Mouse (Mus musculus) heart, embryonic 16.5 days (tissue): ENCODE measurements around the gene Adgrv1. TPM values are rescaled to one million over a fixed set of nuclear protein-coding genes. Genes with fewer than 3 reads are reported as not detected.

Experiments
- ATAC-seq: fragments of 200-750 bp; cut with Nextera tagmentation; replicated peaks from 2 replicates; pipeline ENCODE4 v1.8.0; 2017; ENCODE audit warnings: moderate number of reproducible peaks; ENCODE audit not compliant: insufficient read depth, low FRiP score; ENCODE audit errors: extremely low read depth
- H3K27ac ChIP-seq: fragments of 300-500 bp; sonication (generic); 2 replicates; pipeline ENCODE4 v1.5.1; 2014; ENCODE audit warnings: mild to moderate bottlenecking, low read length, control low read depth, moderate library complexity
- H3K27me3 ChIP-seq: fragments of 300-500 bp; sonication (generic); 2 replicates; pipeline ENCODE4 v1.6.1; 2014; ENCODE audit warnings: low read length, mixed read lengths; ENCODE audit not compliant: control insufficient read depth, insufficient read depth
- H3K36me3 ChIP-seq: fragments of 300-500 bp; sonication (generic); 2 replicates; pipeline ENCODE4 v1.6.1; 2014; ENCODE audit not compliant: control insufficient read depth, insufficient read depth
- H3K4me1 ChIP-seq: fragments of 300-500 bp; sonication (generic); 2 replicates; pipeline ENCODE4 v1.6.1; 2014; ENCODE audit warnings: low read length, mixed read lengths; ENCODE audit not compliant: control insufficient read depth, insufficient read depth
- H3K4me2 ChIP-seq: fragments of 300-500 bp; sonication (generic); 2 replicates; pipeline ENCODE4 v1.6.1; 2014; ENCODE audit warnings: low read depth, mild to moderate bottlenecking, control low read depth, low read length
- H3K4me3 ChIP-seq: fragments of 300-500 bp; sonication (generic); 2 replicates; pipeline ENCODE4 v1.5.1; 2014; ENCODE audit warnings: mild to moderate bottlenecking, control low read depth, low read length
- H3K9ac ChIP-seq: fragments of 300-500 bp; sonication (generic); 2 replicates; pipeline ENCODE4 v1.6.1; 2014; ENCODE audit warnings: low read length, control low read depth
- H3K9me3 ChIP-seq: fragments of 300-500 bp; sonication (generic); replicated peaks from 2 replicates; pipeline ENCODE4 v1.6.1; 2016; ENCODE audit warnings: low read length; ENCODE audit not compliant: control insufficient read depth
- WGBS: fragments of 180-500 bp; shearing (Covaris S2); extraction: QIAGEN DNeasy Blood & Tissue Kit; methylation state at CpG from one replicate; pipeline ENCODE4 v1.1.7; 2014; 5-methylcytosine and 5-hydroxymethylcytosine counted together
- polyA plus RNA-seq: library from polyadenylated mRNA; unstranded; fragments of >200 nt; fragmentation: Nextera tagmentation; extraction: Ambion mirVana; gene quantifications from 2 replicates; pipeline ENCODE4 v1.2.1, GENCODE M21; 2015

Gene Adgrv1
- polyA plus RNA-seq, 1 experiment from 2014 or later = 0.81 TPM

DNA sequence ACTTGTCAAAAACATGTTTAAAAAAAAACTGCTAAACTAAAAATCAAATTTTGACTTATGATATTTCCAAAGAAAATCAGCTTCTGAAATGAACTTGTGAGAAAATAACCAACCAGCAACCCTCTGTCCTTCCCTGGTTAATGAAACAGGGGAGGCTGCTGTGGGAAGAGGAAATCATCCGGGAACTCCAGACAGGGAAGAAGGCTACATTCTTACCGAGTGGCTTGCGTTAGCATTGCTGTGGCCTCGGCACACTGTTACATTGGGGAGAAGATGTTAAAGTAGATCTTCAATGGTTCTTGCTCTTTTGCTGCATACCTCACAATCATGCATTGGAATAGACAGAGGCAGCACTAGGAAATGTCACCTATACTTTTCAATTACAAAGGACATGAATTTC is 507.1 kb downstream of the Adgrv1 start:
- Histone ChIP-seq H3K27me3 (no peaks in the 10 kb centered on the region), H3K36me3 (no peaks in the 10 kb centered on the region), H3K4me3 (no peak overlapping the region), H3K4me1 (peaks cover 5% of the 10 kb centered on the region), H3K27ac (no peak overlapping the region), H3K4me2 (no peak overlapping the region), H3K9me3 (no peaks in the 10 kb centered on the region), H3K9ac (no peak overlapping the region)
- no peak for ATAC-seq
- 74% methylated on average over 4 of the region's 4 CpGs for WGBS

DNA sequence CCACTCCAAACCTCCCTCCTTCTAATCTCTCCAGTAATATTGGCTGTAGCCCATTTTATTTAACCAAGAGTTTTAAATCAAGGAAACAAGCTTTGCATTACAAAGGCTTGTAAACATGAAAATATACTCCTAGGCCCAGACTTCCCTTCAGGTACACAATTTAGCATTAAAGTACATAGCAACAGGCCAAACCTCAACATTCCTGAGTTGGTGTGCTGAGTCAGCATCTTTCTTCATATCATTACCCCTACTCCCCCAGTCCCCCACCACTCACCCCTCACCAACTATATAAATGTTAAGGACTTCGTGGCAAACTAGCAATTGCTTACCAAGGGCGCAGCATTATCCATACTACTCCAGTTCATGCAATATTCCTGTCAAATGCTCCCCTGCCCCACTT is 510.7 kb downstream of the Adgrv1 start:
- H3K9ac ChIP-seq = no peak overlapping the region
- no peaks in the 10 kb centered on the region for H3K36me3 ChIP-seq
- no peak overlapping the region for H3K27ac ChIP-seq
- no peak for ATAC-seq
- no peak overlapping the region for H3K4me3 ChIP-seq
- H3K9me3 ChIP-seq = no peaks in the 10 kb centered on the region
- no peak overlapping the region for H3K4me2 ChIP-seq
- H3K4me1 ChIP-seq = peaks cover 5% of the 10 kb centered on the region; the same call in 1 of the 2 replicates
- 88% methylated on average over 2 of the region's 2 CpGs for WGBS
- H3K27me3 ChIP-seq = no peaks in the 10 kb centered on the region

DNA sequence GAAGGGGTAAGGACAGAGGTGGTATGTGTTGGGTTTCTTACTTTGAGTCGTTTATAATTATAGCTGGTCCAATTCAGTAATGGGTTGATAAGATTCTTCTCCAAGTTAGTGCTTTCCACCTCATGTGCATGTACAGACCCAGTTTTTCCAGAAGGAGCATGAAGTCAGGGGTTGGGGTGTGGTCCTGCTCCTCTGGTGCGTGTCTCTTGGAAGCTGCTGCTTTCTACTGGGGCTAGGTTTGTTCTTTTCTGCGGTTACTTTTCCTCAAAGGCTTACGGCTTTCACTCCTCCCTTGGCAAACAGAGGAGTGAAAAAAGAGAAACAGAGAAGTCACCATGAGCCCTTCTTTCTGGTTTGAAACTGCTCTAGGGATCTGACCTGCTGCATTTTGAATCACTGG is 522.5 kb downstream of the Adgrv1 start:
- Histone ChIP-seq H3K27me3 (no peaks in the 10 kb centered on the region), H3K9ac (no peak overlapping the region), H3K9me3 (no peaks in the 10 kb centered on the region), H3K4me2 (no peak overlapping the region), H3K27ac (no peak overlapping the region), H3K36me3 (no peaks in the 10 kb centered on the region), H3K4me1 (peaks cover 18% of the 10 kb centered on the region), H3K4me3 (no peak overlapping the region)
- WGBS = 82% methylated on average over 4 of the region's 4 CpGs
- no peak for ATAC-seq

DNA sequence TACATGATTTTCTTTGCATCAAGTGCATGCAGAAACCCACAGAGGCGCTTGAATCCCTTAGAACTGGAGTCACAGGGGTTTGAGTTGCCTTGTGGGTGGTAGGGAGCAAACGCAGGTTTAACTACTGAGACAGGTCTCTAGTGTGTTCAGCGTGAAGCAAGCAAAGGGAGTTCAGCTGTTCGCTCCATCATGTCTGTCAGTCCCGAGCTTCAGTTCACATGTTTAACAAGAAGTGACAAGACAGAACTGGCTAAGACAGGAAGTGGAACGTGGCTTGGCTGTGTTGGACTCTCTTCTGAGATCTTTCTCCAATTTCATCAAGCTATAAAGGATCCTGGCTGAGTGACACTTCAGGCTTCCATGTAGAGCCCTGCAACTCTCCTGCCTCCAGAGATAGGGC is 523.3 kb downstream of the Adgrv1 start:
- no peaks in the 10 kb centered on the region for H3K27me3 ChIP-seq
- no peaks in the 10 kb centered on the region for H3K9me3 ChIP-seq
- 0 out of 2 replicates have a peak overlapping the region, but pooled peaks have one; percentile 16 for H3K27ac ChIP-seq
- H3K9ac ChIP-seq = no peak overlapping the region
- H3K4me2 ChIP-seq = no peak overlapping the region
- no peaks in the 10 kb centered on the region for H3K36me3 ChIP-seq
- whole genome bisulfite sequencing = 75% methylated on average over 6 of the region's 6 CpGs
- H3K4me3 ChIP-seq = no peak overlapping the region
- no peak for ATAC-seq
- peaks cover 18% of the 10 kb centered on the region for H3K4me1 ChIP-seq

DNA sequence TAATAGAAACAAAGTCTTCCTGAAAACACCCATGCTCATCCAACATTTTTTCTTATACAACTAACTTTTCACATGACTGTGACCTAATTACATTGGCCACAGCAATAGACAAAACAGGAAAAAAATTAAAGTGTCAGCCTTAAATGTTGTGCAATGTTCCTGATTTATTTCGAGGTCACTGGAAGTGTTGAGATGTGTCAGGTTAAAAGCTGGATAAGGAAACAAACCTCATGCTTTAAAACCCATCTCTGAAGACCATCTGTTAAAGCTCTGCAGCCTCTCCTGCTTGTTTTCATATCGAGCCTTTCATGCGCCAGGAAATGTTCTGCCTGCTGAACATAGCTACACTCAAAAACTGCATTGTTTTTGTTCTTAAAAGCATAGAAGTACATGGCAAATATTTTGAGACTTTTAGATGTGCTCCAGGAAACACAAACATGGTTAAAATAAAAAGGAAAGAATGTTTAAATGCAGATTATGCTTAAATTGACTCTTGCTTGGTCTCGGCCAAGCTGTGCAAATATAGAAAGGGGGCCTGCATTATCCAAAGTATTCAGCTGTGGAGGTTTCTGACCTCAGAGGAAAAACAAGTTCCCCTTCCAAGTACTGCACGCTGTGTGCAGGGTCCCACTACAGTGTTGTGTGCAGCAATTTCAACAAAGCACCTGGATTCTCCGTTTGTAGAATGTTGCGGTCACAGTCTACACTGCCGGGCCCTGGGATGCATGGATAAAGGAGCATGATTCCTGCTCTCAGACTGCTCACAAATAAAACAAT is 524.2 kb downstream of the Adgrv1 start:
- 33% methylated on average over 8 of the region's 8 CpGs for WGBS
- Histone ChIP-seq H3K27ac (peak overlapping the region; percentile 76), H3K27me3 (no peaks in the 10 kb centered on the region), H3K4me3 (no peak overlapping the region), H3K4me1 (peaks cover 18% of the 10 kb centered on the region), H3K9ac (no peak overlapping the region), H3K4me2 (no peak overlapping the region), H3K9me3 (no peaks in the 10 kb centered on the region), H3K36me3 (no peaks in the 10 kb centered on the region)
- ATAC-seq = peak; percentile 57; the same call in 1 of the 2 replicates

DNA sequence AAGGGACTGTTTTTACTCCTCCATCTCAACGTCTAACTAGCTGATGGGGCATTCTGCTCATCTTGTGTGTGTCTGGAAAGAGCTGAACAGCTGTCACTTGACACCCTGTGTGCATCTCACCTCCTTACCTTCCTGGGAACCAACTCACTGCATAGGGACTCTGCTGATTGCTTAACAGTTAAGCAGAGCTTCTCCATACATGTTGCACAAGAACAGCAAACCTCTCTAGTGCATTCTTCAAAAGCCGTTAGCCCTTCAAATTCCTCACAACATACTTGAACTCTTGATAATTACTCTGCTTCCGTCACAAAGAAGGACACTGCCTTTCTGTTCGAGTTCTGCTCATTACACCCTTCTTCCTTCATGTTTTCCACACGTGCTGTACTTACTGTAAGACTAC is 525.5 kb downstream of the Adgrv1 start:
- Histone ChIP-seq H3K36me3 (no peaks in the 10 kb centered on the region), H3K4me3 (no peak overlapping the region), H3K27me3 (no peaks in the 10 kb centered on the region), H3K27ac (no peak overlapping the region), H3K9me3 (no peaks in the 10 kb centered on the region), H3K4me1 (peaks cover 23% of the 10 kb centered on the region), H3K4me2 (no peak overlapping the region), H3K9ac (no peak overlapping the region)
- 26% methylated on average over 5 of the region's 5 CpGs for WGBS
- no peak for ATAC-seq

DNA sequence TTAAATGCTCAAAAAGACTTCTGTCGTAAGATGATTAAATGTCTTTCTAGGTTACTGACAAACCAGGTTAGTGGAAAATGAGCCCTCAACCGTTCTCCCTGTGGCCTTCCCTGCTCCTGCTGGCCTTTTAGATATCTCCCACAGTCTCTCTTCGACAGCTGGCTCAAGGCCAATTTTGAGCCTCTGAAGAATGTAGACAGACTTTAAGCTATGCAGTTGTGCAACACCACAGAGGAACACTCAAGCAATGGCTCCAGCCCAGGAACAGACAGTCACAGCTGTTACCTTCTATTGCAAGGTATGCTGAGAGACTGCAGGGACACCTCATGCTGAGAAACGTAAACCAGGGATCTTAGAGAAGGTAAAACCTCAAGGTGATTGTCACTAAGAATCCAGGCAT is 529.2 kb downstream of the Adgrv1 start:
- peak; percentile 87 for ATAC-seq
- no peaks in the 10 kb centered on the region for H3K9me3 ChIP-seq
- peak overlapping the region; percentile 75 for H3K27ac ChIP-seq
- H3K4me1 ChIP-seq = peaks cover 19% of the 10 kb centered on the region
- H3K4me2 ChIP-seq = peak overlapping the region; percentile 2; the same call in 1 of the 2 replicates
- H3K27me3 ChIP-seq = no peaks in the 10 kb centered on the region
- no peaks in the 10 kb centered on the region for H3K36me3 ChIP-seq
- no peak overlapping the region for H3K9ac ChIP-seq
- no peak overlapping the region for H3K4me3 ChIP-seq
- 16% methylated on average over 4 of the region's 4 CpGs for WGBS

DNA sequence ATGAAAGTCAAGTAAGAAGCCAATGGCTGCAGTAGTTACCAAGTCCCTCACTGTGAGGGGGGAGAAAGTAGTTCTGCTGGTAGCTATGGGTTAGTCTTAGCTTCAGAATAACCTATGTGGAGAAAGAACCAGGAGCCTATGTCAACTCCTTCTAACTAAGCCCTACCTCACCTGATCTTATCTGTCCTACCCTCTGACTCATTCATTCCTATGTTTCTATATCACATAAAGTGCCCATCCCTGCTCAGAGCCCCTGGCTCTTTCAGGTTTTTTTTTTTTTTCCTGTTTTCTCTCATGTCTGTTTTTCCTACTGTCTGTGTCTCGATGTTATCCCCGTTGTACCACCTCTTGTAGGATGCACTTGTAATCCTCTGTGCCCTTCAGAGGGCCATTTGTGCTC is 536.5 kb downstream of the Adgrv1 start:
- no peaks in the 10 kb centered on the region for H3K4me1 ChIP-seq
- no peaks in the 10 kb centered on the region for H3K36me3 ChIP-seq
- no peak overlapping the region for H3K4me3 ChIP-seq
- no peak for ATAC-seq
- H3K4me2 ChIP-seq = no peak overlapping the region
- H3K9ac ChIP-seq = no peak overlapping the region
- H3K27ac ChIP-seq = no peak overlapping the region
- WGBS = 77% methylated on average over 2 of the region's 2 CpGs
- H3K9me3 ChIP-seq = no peaks in the 10 kb centered on the region
- no peaks in the 10 kb centered on the region for H3K27me3 ChIP-seq

DNA sequence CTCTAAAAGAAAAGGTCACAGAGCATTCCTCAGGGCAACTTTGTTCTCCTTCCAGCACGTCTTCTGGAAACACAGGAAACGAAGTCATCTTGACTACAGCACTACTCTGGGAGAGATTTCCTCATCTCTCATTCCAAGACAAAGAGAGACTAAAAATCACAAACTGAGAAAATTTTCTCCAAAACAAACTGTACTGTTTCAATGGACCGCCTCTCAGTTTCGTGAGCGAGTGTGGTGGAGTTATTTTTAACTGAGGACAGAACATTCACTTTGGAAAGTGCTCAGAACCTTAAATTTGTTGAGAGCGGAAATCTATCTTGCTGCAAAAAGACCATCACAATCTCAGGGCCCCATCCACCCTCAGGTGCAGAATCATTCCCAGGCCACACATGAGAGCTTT is 538.4 kb downstream of the Adgrv1 start:
- no peak overlapping the region for H3K9ac ChIP-seq
- no peak overlapping the region for H3K27ac ChIP-seq
- no peak overlapping the region for H3K4me3 ChIP-seq
- H3K9me3 ChIP-seq = no peaks in the 10 kb centered on the region
- ATAC-seq = no peak
- H3K36me3 ChIP-seq = no peaks in the 10 kb centered on the region
- whole genome bisulfite sequencing = 64% methylated on average over 6 of the region's 6 CpGs
- H3K4me1 ChIP-seq = no peaks in the 10 kb centered on the region
- no peak overlapping the region for H3K4me2 ChIP-seq
- no peaks in the 10 kb centered on the region for H3K27me3 ChIP-seq
